Mouse (Mus musculus) testis, postnatal 14 days (tissue): ENCODE measurements around the gene Synpo2l.
A peak's percentile ranks its signal among the peaks of the same experiment; 100 is the strongest.
"Not testable (repeated sequence)": the region's sequence is repeated elsewhere in the genome, so short reads cannot be mapped to it uniquely, and the experiment has no call there.

Experiments used
- DNase-seq: peaks from one replicate; pipeline ENCODE4 v3.0.0; 2021; ENCODE audit warnings: low spot score

Gene Synpo2l

DNA sequence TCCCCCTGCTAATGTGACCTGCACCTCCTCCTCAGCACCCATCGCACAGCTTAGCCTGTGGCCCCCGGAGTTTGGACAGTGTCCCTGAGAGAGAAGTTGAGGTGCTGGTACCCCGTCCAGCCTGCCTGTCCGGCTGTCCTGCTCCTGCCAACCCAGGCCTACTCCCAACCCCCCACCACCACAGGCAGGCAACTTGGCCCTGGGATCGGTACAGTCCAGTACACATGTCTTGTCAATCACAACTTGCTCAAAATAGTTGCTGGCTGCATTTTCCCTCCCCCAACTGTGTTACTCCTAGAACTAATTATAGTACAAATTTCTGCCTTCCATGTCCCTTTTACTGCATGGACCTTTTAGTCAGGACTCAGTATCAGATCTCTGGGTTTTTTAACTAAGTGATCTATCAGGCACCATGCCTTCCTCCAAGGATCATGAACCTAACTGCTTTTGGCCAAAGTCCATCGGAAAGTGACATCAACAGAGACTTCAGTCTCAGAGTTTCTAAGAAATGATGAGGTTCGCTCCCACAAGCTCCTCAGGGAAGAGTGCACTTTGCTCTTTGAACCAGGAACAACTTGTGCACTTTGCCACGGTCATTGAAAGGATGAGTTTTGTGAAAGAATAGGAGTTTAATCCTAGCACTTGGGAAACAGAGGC, at the start of gene Synpo2l:
TSS of gene Synpo2l (minus strand) at position 201 of the 657 bp plus-strand sequence.
- no peak for DNase-seq

DNA sequence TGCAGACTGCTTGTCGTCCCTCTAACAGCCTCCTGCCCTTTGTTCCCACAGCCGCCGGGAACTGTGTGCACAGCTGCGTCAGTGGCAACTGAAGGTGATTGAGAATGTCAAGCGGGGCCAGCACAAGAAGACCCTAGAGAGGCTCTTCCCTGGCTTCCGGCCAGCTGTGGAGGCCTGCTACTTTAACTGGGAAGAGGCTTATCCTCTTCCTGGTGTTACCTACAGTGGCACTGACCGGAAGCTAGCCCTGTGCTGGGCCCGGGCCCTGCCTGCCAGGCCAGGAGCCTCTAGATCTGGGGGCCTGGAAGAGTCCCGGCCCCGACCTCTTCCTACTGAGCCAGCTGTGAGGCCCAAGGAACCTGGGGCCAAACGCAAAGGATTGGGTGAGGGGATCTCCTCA, 45.7 kb upstream of the Synpo2l start:
- DNase-seq: peak; percentile 60

DNA sequence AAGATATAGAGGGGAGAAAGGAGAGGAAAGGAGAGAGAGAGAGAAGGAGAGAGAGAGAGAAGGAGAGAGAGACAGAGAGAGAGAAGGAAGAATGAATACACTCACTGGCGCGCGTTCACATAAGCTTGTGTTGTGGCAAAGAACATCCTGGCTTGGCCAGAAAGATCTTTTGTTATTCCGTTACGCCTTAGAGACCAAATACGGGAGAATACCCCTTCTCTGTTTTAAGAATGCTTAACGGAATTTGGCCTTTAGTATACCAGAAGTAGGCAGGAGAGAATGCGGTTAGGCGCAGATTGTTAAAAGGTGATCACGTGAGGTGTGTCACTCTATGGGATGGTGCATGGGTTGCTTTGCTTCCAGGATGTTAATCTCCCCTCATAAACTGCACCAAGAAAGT, 40.1 kb upstream of the Synpo2l start:
- DNase-seq: no peak

DNA sequence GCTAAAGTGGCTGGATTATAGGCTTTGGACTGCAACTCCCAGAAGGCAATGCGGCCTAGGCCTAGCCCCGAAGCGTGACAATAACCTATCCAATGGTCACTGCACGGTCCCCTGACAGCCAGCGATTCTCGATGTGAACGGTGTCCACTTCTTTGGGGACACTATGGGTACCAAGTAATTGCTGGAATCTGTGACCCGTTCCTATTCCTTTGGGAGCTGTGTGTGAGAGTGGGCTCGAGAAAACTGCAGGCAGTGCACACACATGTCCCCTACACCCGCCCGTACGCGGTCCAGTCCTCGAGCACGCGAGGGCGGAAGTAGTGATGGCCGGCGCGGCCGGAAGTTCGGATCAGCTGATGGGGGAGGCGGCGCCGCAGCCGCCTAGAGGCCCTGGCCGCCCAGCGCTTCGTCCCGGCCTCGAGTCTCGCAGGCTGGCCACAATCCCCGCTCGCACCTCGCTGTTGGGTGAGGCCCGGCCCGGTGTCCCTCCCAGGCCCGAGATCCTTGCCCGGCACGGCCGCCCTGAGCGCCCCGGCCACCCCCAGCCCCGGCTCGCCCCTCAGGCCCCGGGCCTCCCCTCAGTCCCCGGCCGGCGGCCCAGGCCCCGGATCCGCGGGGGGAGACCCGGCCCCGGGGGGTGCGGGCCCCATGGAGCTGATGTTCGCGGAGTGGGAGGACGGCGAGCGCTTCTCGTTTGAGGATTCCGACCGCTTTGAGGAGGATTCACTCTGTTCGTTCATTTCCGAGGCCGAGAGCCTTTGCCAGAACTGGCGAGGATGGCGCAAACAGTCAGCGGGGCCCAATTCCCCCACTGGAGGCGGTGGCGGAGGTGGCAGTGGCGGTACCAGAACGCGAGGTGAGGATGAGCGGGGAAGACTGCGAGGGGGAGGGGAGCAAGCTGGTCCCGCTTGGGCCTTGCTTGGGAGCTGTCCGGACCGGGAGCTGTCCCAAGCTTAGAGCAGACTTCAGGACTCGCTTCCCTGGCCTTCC, 39.3 kb upstream of the Synpo2l start, which contains the start of gene Zswim8:
TSS of gene Zswim8 (plus strand) at position 352 of the 990 bp plus-strand sequence.
- peak; percentile 90 for DNase-seq

DNA sequence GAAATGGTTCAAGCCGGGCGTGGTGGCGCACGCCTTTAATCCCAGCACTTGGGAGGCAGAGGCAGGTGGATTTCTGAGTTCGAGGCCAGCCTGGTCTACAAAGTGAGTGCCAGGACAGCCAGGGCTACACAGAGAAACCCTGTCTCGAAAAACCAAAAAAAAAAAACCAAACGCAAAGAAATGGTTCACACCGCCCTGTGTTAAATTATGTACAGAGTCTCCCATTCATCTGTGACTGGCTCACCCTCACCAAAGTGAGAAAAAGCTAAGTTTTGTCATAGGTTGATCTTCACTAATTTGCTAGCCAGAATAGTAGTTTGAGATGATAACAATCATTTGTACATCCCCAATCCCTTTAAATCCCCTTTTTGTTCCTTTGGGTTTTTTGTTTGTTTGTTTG, 35.3 kb upstream of the Synpo2l start:
- not testable (repeated sequence) for DNase-seq

DNA sequence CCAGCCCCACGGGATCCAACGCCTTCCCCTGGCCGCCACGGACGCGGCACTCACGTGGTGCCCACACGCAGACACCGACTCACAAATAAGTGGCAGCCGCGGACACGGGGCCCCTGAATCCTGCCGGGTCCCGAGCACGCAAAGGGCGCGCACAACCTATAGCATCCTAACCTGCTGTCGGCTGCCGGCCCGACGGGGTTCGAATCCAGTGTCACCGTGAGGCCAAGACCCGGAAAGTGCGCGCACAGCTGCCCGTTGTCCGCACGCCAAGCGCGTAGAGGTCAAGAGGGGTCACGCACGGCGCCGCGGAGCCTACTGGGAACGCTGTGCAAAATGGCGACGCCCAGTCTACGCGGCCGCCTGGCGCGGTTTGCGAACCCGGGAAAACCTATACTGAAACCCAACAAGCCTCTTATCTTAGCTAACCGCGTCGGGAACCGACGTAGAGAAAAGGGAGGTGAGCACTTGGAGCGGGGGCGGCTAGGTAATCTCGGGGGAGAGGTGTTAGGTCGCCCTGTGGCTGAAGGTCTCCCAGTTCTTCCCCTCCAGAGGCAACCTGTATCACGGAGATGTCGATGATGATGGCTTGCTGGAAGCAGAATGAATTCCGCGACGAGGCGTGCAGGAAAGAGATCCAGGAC, 34.7 kb upstream of the Synpo2l start, which contains the start of gene Chchd1:
TSS of gene Chchd1 (plus strand) at position 266 of the 641 bp plus-strand sequence.
- peak; percentile 90 for DNase-seq

DNA sequence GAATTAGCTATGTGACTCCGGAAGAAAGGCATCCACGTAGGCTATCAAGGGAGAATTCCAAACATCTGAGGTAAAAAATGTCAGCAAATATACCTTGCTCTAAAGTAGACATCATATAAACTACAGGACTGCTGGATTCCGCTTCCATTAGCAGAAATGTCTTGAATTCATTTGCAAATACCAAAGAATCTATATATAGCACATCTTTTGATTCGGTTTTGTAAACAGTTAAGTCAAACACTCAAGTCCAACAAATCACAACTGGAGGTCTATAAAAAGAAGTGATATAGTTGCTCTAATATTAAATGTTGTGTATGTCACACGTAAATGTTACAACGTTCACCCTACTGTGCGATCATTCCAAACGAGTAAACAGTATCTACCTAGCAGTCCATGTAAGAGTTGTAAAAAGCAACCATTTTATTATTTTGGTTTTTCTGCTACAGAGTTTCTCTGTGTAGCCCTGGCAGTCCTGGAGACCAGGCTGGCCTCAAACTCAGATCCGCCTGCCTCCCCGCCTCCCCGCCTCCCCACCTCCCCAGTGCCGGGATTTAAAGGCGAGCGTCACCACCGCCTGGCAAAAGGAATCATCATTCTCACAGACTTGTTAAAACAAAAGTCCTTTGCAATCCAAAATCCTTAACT, 34.1 kb upstream of the Synpo2l start:
- DNase-seq: no peak

DNA sequence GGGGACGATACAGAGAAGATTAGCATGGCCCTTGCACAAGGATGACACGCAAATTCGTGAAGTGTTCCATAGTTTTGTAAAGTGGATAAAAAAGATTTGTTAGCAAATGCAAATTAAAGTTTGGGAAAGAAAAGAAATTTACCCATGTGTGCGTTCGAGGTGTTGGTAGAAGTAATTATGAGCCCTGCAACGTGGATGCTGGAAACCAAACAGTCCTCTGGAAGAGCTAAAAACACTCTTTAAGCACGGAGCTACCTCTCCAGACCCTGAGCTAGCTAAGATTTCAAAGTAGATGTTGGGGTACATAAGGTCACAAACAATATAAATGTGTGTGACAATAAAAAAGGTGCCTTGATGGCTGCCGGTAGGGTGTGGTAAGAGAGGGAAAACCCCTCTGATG, 33.4 kb upstream of the Synpo2l start:
- DNase-seq: no peak

DNA sequence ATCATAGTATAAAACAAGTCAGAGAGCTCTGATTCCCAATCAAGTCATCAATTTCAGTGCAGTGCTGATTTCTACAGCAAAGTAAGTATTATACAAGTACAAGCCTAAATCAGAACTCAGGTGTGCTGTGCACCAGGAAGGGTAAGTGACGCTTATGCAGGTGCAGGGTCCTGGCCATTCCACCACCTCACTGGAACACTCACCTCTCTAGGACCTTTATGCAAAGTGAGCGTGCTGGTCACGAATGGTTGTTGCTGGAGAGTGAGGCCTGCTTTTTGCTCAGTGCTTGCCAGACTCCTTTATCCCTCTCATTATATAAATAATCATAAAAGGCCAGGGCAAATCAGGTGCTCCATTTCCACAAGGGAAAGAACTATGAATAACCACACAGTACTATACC, 32.2 kb upstream of the Synpo2l start:
- no peak for DNase-seq

DNA sequence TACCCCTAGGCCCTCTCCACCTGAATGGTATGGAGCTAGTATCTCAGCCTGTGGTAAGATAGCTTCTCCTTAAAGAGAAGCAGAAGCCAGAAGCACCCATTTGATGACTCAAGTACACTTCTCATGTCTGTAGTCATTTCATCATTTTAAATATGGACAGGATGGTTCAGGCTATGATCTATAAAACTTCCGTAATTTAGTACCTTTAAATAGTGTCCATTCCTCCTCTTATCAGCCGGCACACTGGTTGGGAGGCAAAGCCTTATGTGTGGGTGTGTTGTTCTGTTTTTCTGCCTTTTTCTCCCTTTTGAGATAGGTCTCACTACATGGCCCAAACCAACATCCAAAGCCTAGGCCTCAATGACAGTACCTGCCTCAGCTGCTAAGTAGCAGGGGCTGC, 30.4 kb upstream of the Synpo2l start:
- DNase-seq: no peak

DNA sequence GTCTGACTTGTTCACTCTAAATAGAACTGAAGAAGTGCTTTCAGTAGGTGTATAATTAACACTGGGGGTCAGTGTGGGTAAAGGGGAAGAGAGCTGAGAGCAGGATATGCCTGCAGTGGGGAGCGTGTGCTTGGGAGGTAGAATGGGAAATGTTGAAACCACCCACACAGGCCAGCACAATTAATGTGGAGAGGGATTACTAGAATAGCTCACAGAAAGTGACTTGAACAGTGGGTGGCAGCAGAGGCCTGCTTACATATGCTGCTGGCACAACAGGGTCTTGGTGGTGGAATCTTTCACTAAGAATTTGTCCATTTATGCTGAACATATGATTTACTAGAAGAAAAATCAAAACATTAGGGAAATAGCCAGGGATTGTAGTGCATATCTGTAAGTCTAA, 28.8 kb upstream of the Synpo2l start:
- DNase-seq: no peak

DNA sequence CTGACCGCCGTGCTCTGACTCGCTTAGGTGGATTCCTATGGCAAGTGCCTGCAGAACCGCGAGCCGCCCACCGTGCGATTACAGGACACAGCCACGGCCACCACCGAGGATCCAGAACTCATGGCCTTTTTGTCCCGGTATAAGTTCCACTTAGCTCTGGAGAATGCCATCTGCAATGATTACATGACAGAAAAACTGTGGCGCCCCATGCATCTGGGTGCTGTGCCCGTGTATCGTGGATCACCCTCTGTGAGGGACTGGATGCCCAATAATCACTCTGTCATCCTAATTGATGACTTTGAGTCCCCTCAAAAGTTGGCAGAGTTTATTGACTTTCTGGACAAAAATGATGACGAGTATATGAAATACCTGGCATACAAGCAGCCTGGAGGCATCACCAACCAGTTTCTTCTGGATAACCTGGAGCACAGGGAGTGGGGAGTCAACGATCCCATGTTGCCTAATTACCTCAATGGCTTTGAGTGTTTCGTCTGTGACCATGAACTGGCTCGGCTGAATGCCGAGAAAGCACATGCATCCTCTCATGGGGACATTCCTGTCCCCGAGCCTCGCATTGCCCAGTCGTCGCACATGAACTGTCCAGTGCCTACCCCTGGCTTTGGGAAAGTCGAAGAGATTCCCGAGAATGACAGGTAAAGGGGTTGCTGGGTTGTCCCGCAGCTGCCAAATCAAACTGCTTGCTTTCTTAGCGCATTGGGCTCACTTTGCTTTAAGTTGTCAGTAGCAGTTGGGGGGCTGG, 27.8 kb upstream of the Synpo2l start:
- no peak for DNase-seq

DNA sequence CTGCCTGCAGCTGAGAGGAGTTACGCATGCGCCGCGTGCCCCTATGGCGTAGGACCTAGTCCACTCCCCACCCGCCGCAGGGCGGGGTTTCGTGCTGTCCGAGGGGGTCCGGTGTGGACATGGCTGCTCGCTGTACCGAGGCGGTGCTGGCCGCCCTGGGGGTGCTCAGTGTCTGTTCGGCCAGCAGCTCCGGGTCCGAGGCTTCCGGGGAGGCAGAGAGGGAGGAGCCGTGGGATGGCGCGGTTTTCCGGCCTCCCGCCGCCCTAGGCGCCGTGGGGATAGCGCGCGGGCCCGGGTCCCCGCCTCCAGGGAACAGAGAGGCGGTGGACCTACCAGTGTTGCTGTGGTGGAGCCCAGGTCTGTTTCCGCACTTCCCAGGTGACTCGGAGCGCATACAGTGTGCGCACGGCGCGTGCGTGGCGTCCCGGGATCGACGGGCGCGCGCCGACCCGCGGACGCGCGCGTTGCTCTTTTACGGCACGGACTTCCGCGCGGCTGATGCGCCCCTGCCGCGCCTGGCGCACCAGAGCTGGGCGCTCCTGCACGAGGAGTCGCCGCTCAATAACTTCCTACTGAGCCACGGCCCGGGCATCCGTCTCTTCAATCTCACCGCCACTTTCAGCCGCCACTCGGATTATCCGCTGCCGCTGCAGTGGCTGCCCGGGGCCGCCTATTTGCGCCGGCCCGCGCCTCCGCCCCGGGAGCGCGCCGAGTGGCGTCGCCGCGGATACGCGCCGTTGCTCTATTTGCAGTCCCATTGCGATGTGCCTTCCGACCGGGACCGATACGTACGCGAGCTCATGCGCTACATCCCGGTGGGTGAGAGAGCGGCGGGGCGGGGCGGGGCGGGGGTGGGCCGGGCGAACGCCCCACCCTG, 27.0 kb upstream of the Synpo2l start, which contains the start of gene Fut11:
TSS of gene Fut11 (plus strand) at position 85 of the 877 bp plus-strand sequence.
- peak; percentile 88 for DNase-seq

DNA sequence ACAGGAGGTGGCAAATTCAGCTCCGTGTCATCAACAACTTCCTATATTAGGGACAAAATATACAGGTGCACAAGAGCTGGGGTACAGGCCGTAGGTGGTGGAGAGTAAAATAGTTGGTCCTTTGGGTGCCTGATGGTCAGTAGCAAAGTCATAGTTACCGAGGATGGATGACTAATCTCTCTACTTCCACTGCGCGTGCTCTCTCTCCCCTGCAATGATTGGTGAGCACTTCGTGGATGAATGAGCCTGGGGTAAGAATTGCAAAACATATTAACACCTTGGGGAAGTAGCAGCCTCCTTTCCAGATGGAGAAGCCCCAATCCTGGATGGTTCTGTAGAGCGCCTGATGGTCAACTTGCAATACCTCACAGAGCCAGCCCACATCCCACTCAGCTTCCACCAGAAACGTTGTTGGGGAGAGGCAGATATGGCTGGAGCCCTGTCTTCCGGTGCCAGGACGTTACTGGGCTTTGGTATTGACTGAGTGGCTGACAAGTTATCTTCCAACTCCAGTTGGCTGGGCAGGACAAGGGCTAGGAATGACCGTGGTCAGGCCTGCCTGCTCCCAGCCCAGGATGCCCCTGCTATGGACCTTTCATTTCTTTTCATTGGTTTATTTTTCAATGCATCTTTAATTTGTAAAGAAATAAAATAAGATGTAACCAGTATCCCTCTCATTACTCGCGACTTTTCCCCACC, 26.2 kb upstream of the Synpo2l start:
- DNase-seq: no peak

DNA sequence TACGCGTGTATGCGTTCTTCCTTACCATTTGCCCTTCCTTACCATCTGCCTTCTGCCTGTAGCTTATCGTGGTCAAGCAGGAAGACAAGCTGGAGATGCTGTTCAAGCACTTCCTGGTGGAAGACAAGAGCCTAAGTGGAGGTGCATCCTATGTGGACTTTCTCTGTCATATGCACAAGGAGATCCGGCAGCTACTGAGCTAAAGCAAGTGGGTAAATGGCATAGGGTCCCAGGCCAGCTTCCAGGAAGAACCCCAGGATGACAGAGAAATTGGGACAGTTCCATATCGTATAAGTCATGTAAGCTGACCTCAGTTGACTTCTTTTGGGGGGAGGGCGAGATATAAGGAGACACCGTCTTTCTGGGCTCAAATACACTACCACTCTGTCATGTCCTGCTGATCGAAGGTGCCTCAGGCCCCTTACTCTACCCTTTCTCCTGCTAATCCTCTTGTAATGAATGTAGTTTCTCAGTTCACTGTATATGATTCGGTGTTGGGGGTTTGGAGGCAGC, 25.5 kb upstream of the Synpo2l start:
- no peak for DNase-seq

DNA sequence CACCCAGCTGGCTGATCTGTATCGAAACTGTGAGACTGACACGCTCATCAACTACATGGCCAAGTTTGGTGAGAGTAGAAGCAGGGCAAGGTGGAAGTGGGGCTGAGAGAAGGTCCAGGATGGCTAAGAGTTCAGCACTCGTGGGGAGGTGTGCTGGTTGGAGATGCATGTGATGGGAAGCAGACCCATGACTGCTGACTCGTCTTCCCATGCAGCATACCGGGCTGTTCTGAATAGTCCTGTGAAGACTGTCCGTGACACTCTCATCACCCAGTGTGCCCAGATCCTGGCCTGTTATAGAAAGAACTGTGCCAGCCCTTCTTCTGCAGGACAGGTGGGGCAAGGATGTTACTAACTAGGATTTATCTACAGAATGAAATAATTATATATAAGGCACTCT, 23.6 kb upstream of the Synpo2l start:
- DNase-seq: no peak

DNA sequence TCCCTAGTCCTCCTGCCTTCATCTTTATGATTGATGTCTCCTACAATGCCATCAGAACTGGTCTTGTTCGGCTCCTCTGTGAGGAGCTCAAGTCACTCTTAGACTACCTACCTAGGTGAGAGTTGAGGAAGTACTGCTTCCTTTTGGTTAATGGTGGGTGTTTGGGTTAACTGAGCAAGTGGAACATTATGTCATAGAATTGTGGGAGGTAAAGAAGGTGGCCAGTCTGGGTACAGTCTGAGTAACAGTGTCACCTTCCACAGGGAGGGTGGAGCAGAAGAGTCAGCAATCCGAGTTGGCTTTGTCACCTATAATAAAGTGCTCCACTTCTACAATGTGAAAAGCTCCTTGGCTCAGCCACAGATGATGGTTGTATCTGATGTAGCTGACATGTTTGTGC, 20.9 kb upstream of the Synpo2l start:
- DNase-seq: no peak

DNA sequence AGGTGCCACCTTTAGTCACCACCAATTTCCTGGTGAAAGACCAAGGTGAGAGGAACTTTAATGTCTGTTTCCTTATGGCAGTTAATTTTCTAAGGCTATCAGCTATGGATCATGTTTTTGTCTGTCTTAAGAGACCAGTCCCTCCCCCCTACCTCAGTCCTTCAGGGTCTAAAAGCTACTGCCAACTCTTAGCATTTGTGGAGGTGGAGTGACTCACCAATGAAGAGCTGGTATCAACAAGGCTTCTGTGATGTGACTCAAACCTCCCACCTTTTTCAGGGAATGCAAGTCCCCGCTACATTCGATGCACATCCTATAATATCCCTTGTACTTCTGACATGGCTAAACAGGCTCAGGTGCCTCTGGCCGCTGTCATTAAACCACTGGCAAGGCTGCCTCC, 18.4 kb upstream of the Synpo2l start:
- DNase-seq: no peak

DNA sequence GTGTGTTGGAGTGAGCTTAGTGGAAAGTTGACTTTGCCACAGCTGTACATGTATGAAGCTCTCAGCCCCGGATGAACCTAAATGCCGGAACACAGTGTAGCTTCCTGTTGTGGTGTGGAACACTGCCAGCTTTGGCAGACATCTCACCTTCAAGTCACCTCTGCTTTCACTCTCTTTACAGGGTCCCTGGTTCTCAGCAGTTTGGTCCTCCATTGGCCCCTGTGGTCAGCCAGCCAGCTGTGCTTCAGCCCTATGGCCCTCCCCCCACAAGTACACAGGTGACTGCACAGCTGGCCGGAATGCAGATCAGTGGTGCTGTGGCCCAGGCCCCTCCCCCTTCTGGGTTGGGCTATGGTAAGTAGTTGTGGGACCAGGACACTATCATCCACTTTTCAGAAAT, 14.3 kb upstream of the Synpo2l start:
- no peak for DNase-seq
